Mouse (Mus musculus) layer of hippocampus, postnatal 14 days (tissue): Measurements from ENCODE around the gene Lor. TPM values are rescaled to one million over a fixed set of nuclear protein-coding genes. Genes with fewer than 3 reads are reported as not detected.
A peak's percentile ranks its signal among the peaks of the same experiment; 100 is the strongest.

Experiments
- DNase-seq, 2 experiments: peaks; one replicate each; pipeline ENCODE4 v3.0.0; 2021 to 2022; ENCODE audit warnings: low spot score in 2 of 2, mixed read lengths in 1 of 2
- long read RNA-seq, 2 experiments: library from polyadenylated mRNA; stranded (forward); transcript quantifications; one replicate each; pipeline ENCODE4 v2.0.0; 2021
- microRNA-seq, 2 experiments: library from miRNA; unstranded; fragments of <30 nt; microRNA quantifications; one replicate each; pipeline ENCODE4 v1.2.0; 2021
- total RNA-seq, 2 experiments: library from RNA; stranded (reverse); gene quantifications; 2 replicates each; pipeline ENCODE4 v1.2.3; 2021

Gene Lor
- total RNA-seq, result 1 to 10 TPM; 5.6 to 6.3 TPM
- long read RNA-seq, experiment 1, partial matches to known transcripts, result 34 of 34 reads
- long read RNA-seq, experiment 1, other reads (novel, unspliced or antisense), result 0 of 34 reads
- long read RNA-seq, experiment 2, partial matches to known transcripts, result 48 of 48 reads
- long read RNA-seq, experiment 2, other reads (novel, unspliced or antisense), result 0 of 48 reads

DNA sequence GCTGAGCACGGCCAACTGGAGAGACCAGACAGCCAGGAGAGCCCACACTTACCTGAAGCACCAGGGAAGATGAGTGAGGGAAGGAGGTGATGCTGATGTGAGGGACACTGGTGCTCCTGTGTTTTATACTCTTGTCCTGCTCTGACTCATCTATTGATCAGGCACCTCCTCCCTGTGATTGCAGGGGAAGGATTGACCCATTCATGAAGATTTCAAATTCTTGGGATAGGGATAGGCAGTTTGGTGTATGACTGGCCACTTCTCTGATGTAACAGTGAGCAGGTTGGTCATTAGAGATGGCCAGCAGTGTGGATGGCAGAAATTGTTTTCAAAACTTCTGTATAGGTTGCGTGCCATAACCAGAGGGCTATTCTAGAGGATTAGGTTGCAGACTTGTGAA is at the start of gene Lor:
TSS of gene Lor (minus strand) at position 101 of the 400 bp plus-strand sequence.
- DNase-seq, result no peak

DNA sequence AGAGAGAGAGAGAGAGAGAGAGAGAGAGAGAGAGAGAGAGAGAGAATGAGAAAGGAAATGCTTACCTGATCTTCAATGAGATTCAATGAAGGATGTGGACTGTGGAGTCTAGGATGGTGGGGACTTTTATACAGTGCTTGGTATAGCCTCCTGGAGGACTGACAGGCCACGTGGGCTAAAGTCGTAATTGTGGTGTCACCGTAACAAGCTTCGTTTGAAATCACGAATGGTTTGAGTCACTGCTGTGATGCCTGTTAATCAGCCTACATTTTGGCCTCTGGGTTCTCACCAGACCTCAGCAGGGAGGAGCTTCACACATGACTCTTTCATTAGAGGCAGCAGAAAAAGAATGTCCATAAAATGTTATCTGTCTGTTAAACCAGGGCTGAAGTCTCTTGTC is 40.9 kb upstream of the Lor start, which contains the start of gene Prr9:
TSS of gene Prr9 (minus strand) at position 101 of the 400 bp plus-strand sequence.
- no peak for DNase-seq

DNA sequence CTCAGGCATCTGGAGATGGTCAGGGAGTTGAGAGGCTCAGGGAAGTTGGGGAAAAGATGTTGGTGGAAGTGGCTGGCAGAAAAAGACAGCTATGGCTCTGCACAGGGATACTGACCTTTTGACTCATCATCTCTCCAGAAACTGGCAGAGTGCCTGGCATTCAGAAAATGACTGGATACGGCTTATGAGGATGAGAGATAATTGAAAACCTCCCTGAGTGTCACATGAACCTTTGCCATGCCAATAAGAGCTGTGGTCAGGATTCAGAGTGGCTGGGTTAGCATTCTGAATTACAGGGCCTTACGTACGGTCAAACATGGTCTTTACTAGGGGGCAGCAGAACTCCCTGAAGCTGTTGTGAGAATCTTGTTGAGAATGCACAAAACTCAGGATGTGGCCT is 38.0 kb upstream of the Lor start:
- DNase-seq, result no peak

DNA sequence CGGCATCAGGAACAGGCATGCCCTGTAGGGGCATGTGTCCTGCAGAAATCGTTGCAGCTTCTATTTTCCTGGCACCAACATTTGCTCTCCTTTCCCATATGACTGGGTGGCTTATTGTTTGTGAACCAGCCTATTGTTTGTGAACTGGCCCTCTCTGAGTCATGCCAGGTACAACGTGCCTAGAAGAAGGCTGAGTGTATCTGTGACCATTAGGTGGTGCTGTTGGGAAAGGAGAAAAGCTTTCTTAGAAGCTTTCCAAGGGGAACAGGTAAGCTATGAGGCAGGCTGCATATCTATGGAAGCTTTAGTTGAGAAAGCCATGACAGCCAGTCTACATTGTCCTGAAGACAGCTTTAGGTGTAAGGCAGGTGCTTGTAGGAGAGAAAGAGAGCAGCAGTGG is 35.0 kb upstream of the Lor start:
- peak in 1 of 2 experiments; percentile 4 for DNase-seq

DNA sequence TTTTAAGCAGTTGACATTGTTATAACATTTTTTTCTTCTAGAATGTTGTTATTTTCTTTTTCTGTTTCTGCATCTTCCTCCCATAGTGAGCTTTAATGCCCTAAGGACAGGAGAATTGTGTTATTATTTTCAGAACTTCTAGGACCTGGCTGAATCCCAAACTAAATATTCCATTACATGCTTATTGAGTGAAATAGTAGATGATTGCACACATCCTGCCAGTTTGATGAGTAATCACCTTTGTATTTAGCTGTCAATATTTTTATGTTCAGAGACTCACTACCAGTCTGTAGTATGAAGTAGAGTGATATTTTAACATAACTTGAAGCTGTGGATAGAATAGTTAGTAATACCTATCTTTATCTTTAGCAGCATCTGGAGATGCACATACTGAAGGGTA is 28.6 kb upstream of the Lor start:
- DNase-seq, result no peak

DNA sequence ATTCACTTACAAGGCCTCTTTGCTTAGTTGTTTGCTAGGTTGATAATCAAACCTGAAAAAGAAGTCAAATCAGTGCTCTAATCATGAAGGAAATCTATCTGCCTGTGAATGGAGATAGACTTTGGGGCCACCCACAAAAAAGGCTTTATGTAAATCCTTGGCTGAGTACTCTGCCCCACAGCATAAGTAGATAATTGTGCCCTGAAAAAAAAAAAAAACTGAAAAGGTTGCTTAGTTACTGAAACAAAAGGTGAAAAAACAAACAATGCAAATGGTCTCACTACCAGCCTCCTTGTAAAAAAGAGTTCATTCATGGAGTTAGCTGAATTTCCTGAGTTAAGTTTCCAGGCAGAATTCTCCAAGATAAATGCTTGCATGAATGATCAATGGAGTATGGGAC is 27.8 kb upstream of the Lor start:
- DNase-seq, result no peak

DNA sequence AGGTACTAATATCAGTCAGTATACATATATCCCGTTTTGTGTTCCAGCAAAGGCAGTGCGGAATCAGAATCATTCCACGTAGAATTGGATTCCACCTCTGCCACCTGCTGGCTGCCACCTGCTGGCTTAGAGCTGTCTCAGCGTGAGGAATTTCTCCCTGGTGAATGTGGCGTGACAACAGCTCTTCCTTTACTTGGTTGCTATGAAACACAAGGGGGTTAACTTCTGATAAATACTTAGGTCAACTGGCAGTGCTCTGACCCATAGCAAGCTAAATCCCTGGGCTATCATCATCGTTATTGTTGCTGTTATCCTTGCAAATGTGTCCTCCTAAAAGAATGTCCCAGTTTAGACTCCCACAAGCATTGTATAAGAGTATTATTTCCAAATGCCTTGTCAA is 23.6 kb upstream of the Lor start:
- DNase-seq, result peak in 1 of 2 experiments; percentile 9

DNA sequence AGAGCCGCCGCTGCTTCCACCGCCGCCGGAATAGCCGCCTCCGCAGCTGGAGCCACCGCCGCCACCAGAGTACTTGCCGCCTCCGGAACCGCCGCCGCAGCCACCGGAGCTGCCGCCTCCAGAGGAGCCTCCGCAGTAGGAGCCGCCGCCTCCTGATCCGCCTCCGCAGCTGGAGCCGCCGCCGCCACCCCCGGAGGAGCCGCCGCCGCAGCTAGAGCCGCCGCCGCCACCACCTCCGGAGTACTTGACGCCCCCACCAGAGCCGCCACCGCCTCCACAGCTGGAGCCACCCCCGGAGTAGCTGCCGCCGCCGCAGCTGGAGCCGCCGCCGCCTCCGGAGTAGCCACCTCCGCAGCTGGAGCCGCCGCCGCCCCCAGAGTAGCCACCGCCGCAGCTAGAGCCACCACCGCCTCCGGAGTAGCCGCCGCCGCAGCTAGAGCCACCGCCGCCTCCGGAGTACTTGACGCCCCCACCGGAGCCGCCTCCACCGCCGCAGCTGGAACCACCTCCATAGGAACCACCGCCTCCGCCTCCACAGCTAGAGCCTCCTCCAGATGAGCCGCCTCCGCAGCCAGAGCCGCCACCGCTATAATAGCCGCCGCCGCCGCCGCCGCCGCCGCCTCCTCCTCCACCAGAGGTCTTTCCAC is 1.5 kb downstream of the Lor start:
- DNase-seq, result peak; percentile 17 to 22

DNA sequence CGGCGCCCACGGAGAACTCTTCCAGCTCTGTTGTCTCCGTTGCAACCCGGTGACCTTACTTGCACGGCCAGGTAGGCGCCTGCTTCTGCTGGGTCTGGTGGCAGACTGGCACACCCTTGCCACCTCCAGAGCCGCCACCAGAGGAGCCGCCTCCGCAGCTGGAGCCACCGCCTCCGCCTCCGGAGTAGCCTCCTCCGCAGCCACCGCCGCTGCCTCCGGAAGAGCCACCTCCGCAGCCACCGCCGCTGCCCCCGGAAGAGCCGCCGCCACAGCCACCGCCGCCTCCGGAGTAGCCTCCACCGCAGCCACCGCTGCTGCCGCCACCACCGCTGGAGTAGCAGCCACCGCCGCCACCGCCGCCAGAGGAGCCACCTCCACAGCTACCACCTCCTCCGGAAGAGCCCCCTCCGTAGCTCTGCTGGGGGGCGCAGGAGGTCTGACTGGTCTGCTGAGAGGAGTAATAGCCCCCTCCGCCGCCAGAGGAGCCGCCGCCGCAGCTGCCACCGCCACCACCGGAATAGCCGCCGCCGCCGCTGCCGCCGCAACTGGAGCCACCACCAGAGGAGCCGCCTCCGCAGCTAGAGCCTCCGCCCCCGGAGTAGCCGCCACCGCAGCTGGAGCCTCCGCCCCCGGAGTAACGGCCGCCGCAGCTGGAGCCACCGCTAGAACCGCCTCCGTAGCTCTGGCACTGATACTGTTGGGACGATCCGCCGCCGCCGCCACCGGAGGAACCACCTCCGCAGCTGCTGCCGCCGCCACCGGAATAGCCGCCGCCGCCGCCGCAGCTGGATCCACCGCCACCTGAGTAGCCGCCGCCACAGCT is 2.3 kb downstream of the Lor start:
- peak; percentile 46 to 64 for DNase-seq

DNA sequence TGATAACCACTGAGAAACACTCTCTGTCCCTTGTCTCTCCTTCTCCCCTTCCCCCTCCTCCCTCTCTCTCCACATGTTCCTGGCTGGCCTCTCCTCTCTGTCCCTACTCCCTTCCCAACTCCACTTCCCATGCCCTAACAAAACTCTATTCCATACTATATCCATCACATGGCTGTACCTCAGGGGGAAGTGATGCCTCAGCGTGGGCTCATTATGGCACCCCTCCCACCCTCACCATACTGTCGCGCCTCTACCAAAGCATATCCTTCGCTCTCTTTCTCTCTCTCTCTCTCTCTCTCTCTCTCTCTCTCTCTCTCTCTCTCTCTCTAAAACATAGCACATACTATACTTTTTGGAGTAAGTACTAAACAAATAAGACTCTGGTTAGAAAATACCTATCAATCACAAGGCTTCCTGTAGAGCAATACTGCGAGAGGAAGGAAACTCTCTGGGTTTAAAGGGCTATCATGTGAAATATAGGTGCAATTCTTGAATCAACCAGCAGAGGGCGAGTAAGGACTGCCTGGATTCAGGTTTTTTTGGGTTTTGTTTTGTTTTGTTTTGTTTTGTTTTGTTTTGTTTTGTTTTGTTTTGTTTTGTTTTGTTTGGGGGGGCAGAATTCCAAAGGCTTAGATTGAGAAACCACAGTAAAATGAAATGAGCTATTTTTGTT is 32.4 kb downstream of the Lor start:
- peak in 1 of 2 experiments; percentile 34 for DNase-seq

DNA sequence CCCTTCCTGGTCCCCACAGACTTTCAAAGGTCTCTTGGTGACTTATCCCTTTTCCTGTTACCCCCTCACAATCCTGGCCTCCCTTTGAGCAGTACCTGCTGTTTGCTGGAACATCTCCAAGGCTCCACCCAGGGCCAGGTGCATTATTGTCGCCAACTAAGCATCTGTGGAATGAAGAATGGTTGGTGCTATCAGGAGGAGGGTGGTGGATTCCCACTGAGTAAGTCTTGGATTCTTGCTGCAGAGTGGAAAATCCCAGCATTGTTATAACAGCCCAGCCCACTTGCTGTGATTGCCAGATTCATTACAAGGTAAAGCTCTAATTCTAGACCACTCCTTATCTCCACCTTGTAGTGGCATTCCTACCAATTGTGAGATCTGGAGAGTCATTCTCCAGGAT is 49.0 kb downstream of the Lor start:
- no peak for DNase-seq

DNA sequence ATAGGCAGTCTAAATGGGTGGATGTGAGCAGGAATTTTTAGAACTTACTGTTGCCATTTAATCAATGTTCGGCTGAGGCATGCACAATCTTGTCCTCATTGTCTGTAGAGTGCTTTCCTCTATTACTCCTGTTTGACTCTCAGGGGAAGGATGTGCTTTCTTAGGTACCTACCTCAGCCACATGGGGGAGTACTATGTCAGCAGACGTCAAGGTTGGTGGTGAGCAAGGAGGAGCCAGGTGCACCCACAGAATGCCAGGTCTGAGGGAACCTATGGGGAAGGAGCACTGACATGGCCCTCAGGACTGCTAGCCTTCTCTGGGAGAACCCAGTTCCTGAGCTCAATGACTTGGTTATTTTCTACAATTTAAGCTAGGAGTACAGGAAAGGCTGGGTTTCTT is 49.7 kb downstream of the Lor start:
- DNase-seq, result no peak

Small RNA genes within 50 kb of the gene (microRNA-seq; reads per million reads assigned to microRNA genes)
- 0 reads per million in 2 experiments for gene Gm25145

Other genes with a start within 250 kb of the Lor start
- not detected for gene Pglyrp3, start 68.6 kb downstream of the Lor start, total RNA-seq
- not detected for gene Prr9, start 40.8 kb upstream of the Lor start, total RNA-seq
- gene Lelp1, start 59.6 kb upstream of the Lor start, total RNA-seq, result not detected
- gene Sprr2a1, start 132.7 kb upstream of the Lor start, total RNA-seq, result not detected
- gene Sprr2a2, start 132.8 kb upstream of the Lor start, total RNA-seq, result not detected
- not detected for gene Sprr2a3, start 202.3 kb upstream of the Lor start, total RNA-seq
- gene Sprr2b, start 233.5 kb upstream of the Lor start, total RNA-seq, result not detected